Mouse (Mus musculus) lung, adult 2 months (tissue): ENCODE measurements at regions not wholly inside any gene's neighbourhood (a gene's known extent, or its start where the extent isn't known, plus 50 kb on each side); places are given as distances from the start of the nearest gene placed in this dataset.

Experiments
- DNase-seq: peaks from one replicate; pipeline ENCODE4 v3.0.0; 2022
- H3K4me1 ChIP-seq: fragments of 200-500 bp; 2 replicates; pipeline ENCODE4 v1.6.1; 2011; ENCODE audit warnings: low read length; ENCODE audit not compliant: control insufficient read depth, insufficient read depth
- H3K4me3 ChIP-seq: fragments of 200-500 bp; replicated peaks from 2 replicates; pipeline ENCODE3; 2011; ENCODE audit warnings: low read depth, mild to moderate bottlenecking, control low read depth, low read length; ENCODE audit errors: extremely low read depth
- CTCF ChIP-seq: fragments of 200-500 bp; IDR thresholded peaks from 2 replicates; pipeline ENCODE4 v1.5.1; 2011; ENCODE audit warnings: mild to moderate bottlenecking, low read length, control low read depth; ENCODE audit not compliant: insufficient read depth
- POLR2A ChIP-seq: fragments of 200-500 bp; IDR thresholded peaks from 2 replicates; pipeline ENCODE4 v1.6.1; 2011; ENCODE audit warnings: low read depth, mild to moderate bottlenecking, control low read depth, low read length, borderline replicate concordance; ENCODE audit errors: extremely low read depth
- WGBS: fragments of 180-500 bp; shearing (Covaris S2); methylation state at CpG from one replicate; pipeline ENCODE4 v1.1.7; 2018; 5-methylcytosine and 5-hydroxymethylcytosine counted together

DNA sequence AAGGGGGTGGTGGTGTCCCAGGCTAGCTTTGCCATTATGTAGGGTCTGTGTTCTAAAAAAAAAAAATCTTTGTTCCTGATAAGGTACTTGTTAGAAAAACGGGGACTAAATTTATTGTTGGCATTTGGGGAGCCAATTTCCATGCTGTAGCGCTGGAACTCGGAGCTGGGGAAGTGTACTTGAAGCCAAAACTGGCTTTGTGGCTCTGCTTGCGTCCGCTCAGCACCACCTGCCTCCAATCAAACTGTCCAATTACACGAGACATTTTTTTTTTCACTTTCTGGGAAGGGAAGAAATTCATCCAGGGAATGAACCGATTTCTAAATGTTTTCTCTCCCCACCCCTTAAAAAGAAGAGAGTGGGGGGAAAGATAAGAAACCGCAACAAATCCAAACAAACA is 138.1 kb upstream of the Id2 start:
- DNase-seq = no peak
- Histone ChIP-seq H3K4me1 (0 out of 2 replicates have a peak, but pooled peaks cover 2% of the 10 kb centered on the region), H3K4me3 (no peak overlapping the region)
- WGBS = 45% methylated on average over 8 of the region's 8 CpGs
- TF ChIP-seq POLR2A (no peak), CTCF (no peak)

DNA sequence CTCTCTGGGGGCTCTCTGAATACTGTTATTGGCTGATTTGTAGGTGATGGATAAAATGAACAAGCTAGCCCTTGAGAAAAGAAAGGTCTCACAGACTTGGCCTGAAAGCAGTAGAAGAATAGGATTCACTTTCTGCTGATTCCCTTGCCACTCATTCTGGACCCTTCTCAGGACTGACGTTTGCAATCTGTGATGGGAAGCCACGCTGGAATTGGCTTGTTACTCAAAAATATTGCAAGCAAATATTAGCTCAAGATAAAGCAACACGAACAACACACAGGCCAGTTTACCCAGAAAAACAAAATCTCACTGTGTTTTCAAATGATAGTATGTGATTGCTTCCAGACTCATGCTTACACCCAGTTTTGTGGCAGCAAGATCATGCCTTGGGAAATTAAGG is 137.7 kb upstream of the Id2 start:
- no peak for DNase-seq
- 0 out of 2 replicates have a peak, but pooled peaks cover 2% of the 10 kb centered on the region for H3K4me1 ChIP-seq
- no peak overlapping the region for H3K4me3 ChIP-seq
- no peak for TF ChIP-seq POLR2A
- TF ChIP-seq CTCF = no peak
- WGBS = 63% methylated on average over 3 of the region's 3 CpGs

DNA sequence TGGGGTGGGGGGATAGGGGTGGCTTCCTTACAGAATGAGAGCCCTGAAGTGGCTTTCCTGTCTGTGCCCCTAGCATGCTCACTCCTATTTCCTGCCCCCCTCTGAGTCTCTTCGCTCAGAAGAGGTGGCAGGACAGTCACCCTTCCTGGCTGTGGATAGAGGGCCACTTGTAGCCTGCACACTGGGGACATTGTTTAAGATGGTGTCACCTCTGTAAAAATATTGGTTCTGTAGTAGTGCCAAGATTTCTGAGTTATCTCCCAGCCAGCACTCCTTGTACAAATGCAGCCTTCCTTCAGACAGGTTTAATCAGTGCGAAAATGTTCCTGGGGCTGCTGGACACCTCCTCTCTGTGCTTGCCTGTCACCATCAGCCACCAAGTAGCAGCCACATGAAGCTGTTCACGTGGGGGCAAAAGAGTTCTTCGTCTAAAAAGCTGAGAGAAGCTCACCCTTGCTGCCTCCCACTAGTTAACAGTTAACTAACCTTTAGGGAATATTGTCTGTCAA is 136.1 kb upstream of the Id2 start:
- TF ChIP-seq CTCF (no peak), POLR2A (no peak)
- Histone ChIP-seq H3K4me3 (no peak overlapping the region), H3K4me1 (0 out of 2 replicates have a peak, but pooled peaks cover 2% of the 10 kb centered on the region)
- no peak for DNase-seq
- WGBS = 49% methylated on average over 4 of the region's 4 CpGs

DNA sequence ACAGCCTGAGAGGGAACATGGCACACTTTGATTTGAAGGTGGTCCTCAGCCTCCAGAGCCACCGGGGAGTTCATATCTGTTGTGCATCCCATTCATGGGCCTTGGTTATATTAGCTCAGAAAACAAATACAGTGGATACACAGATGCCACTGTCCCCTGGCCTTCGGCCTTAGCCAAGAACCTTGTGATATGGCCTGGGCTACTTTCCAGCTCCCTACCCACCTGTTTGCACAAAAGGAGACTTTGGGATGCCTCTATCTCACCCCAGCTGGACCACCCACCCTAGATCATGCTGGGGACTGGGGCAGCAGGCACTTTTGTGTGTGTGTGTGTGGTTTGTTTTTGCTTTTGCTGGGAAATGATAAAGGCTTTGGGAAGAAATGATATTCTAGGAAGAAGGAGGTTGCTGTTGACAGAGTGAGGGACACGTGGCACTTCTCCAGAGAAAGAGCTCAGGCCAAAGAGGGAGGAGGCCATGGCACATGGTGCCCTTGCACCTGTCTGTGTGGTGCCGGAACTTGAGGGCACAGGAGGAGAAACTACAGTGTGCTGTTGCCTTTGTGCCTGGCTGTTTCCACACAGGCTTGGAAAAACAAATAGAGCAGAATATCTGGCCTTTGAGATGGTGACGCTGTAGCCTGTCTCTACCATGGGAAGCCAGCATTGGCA is 135.6 kb upstream of the Id2 start:
- 61% methylated on average over 5 of the region's 5 CpGs for WGBS
- H3K4me3 ChIP-seq = no peak overlapping the region
- TF ChIP-seq CTCF = no peak
- TF ChIP-seq POLR2A = no peak
- no peak for DNase-seq
- 0 out of 2 replicates have a peak, but pooled peaks cover 2% of the 10 kb centered on the region for H3K4me1 ChIP-seq

DNA sequence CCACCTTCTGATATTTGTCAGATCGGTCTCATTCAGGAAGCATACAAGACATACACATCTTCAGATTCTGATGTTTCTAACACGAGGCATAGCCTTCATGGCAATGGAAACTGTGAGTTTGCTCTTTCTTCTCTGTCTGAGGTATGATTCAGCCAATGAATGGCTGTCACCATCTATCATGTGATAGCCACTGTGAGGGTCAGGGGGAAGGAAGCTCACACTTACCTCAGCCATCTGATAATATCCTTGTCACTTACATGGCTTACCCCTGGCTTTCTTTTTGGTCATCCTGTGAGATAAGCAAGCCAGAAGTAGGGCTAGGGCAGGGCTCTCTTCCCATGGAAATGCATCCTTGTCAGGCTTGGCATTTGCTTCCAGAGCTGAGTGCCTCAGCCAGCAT is 131.8 kb upstream of the Id2 start:
- H3K4me3 ChIP-seq = no peak overlapping the region
- 76% methylated on average over 2 of the region's 2 CpGs for WGBS
- 0 out of 2 replicates have a peak, but pooled peaks cover 2% of the 10 kb centered on the region for H3K4me1 ChIP-seq
- TF ChIP-seq CTCF (no peak), POLR2A (no peak)
- no peak for DNase-seq

DNA sequence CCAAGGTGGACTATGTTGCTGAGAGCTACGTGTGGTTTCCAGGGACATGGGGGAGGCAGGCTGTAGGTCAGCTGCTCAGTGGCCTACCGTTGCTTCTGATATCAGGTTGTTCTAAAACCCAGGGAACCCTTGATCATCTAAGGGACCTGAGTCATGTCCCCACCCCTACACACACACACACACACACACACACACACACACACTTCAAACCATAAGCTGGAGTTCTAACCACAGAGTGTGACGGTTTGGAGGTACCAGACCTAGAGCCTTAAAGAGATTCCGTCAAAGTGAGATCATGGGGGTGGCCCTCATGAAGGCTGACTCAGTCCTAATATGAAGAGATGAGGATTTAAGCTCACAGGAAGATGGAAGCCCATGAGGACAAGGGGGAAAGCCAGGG is 130.8 kb upstream of the Id2 start:
- DNase-seq = no peak
- H3K4me1 ChIP-seq = no peaks in the 10 kb centered on the region
- no peak overlapping the region for H3K4me3 ChIP-seq
- WGBS = 92% methylated on average over 4 of the region's 4 CpGs
- TF ChIP-seq CTCF = no peak
- no peak for TF ChIP-seq POLR2A

DNA sequence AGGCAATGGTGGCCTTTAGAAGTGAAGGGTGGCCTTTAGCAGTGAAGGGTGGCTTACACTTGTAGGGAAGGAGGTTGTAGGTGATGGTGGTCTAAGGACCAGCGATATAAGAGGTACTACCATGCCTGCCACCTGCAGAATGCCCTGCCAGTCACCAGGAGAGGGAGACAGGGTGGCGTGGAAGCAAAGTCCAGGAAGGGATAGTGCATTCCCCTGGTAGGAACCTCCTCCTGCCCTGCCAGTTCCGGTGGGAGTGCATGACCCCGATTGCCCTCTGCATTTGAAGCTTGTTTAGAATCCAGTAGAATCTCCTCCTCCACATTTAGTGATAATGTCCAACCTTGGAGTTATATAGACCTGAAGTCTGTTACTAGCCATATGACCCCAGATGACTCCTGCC is 127.7 kb upstream of the Id2 start:
- Histone ChIP-seq H3K4me1 (no peaks in the 10 kb centered on the region; the same call in 1 of the 2 replicates), H3K4me3 (no peak overlapping the region)
- WGBS = 74% methylated on average over 4 of the region's 4 CpGs
- DNase-seq = no peak
- TF ChIP-seq POLR2A = no peak
- TF ChIP-seq CTCF = peak; percentile 37; the same call in 1 of the 2 replicates

DNA sequence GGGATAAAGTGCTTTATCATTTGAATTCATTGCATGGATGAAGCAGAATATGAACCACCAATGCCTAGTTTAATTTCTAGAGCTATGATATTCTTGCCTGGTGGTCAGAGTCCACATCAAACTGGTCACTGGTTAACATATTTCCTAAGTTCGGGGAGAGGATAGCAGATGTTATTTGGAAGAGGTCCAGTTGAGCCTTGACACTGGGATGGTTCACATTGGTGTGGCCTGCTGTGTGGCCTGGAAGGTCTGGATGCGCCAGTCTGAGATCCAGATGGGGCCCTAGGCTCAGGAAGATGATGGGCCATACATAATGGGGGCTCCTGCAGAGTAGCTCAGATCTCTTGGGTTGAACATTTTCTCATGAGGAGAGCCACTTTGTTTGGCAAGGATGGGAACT is 127.3 kb upstream of the Id2 start:
- 93% methylated on average over 2 of the region's 2 CpGs for WGBS
- no peak overlapping the region for H3K4me3 ChIP-seq
- TF ChIP-seq CTCF = no peak
- no peak for TF ChIP-seq POLR2A
- DNase-seq = no peak
- H3K4me1 ChIP-seq = no peaks in the 10 kb centered on the region; the same call in 1 of the 2 replicates

DNA sequence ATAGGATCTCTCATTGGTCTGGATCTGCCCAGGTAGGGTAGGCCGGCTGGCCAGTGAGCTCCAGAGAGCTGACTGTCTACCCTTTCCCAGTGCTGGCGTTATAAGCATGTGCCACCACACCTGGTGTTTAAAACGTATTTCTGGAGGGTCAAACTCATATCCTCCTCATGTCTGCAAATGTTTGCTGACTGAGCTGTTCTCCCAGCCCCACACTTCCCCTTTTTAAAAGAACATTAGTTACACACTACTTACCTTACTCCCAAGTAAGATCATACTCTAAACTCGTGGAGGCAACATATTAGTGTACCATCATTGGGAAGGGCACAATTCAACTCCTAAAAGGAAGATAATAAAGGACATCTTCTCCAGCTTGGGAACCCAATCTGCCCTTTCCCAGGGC is 126.6 kb upstream of the Id2 start:
- no peak for TF ChIP-seq POLR2A
- no peak for TF ChIP-seq CTCF
- 81% methylated on average over 4 of the region's 4 CpGs for WGBS

DNA sequence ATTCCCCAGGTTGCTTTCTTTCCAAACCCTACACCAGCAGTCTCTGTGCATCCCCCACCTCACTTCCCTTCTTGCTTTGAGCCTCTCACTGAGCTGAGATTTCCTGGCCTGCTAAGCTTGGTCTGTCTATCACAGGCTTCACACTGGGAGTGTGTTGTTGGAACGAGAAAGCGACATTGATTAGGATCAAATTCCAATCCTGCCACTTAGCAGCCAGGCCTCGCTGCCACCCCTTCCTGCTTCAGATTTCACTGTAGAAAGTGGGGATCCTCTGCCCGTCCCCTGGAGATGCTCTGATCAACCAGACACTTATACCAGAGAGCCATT is 123.8 kb upstream of the Id2 start:
- DNase-seq = no peak
- H3K4me3 ChIP-seq = no peak overlapping the region
- no peak for TF ChIP-seq POLR2A
- TF ChIP-seq CTCF = no peak
- WGBS = 84% methylated on average over 4 of the region's 4 CpGs
- H3K4me1 ChIP-seq = peaks cover 6% of the 10 kb centered on the region; the same call in 1 of the 2 replicates

More for the DNA sequence above, 126.6 kb upstream of the Id2 start:
- DNase-seq = no peak
- no peak overlapping the region for H3K4me3 ChIP-seq
- H3K4me1 ChIP-seq = no peaks in the 10 kb centered on the region; the same call in 1 of the 2 replicates
